Mouse (Mus musculus) heart, postnatal 4 days (tissue): Measurements from ENCODE around the gene Trpm3. TPM values are rescaled to one million over a fixed set of nuclear protein-coding genes. Genes with fewer than 3 reads are reported as not detected.
"Not testable (repeated sequence)": the region's sequence is repeated elsewhere in the genome, so short reads cannot be mapped to it uniquely, and the experiment has no call there.

Experiments used
- DNase-seq: peaks from one replicate; pipeline ENCODE4 v3.0.0; 2021
- total RNA-seq, 2 experiments: library from RNA; stranded (reverse); gene quantifications; 2 replicates each; pipeline ENCODE4 v1.2.3; 2021

The Trpm3 gene
- total RNA-seq, 2 experiments from 2014 or later, result 1.3 to 1.4 TPM

- DNase-seq, result no peak
These were observed 855.7 kb downstream of the Trpm3 start for GRCm38 (mm10) chr19:22994531-22994930.

- no peak for DNase-seq
These were observed 861.4 kb downstream of the Trpm3 start for GRCm38 (mm10) chr19:23000293-23000692.

- no peak for DNase-seq
These were observed 865.0 kb downstream of the Trpm3 start for GRCm38 (mm10) chr19:23003861-23004260.

GRCm38 (mm10) chr19:23005851-23006250 lies 867.0 kb downstream of the Trpm3 start:
- no peak for DNase-seq

- DNase-seq, result peak; percentile 69
These were observed 867.8 kb downstream of the Trpm3 start for GRCm38 (mm10) chr19:23006517-23007273.

GRCm38 (mm10) chr19:23013695-23014094 lies 874.8 kb downstream of the Trpm3 start:
- DNase-seq, result no peak

- DNase-seq, result peak; percentile 65
These were observed 876.7 kb downstream of the Trpm3 start for GRCm38 (mm10) chr19:23015516-23015915.

GRCm38 (mm10) chr19:23018186-23018727 lies 879.4 kb downstream of the Trpm3 start:
- no peak for DNase-seq

GRCm38 (mm10) chr19:23022902-23023301 lies 884.1 kb downstream of the Trpm3 start:
- no peak for DNase-seq

GRCm38 (mm10) chr19:23023316-23023960 lies 884.6 kb downstream of the Trpm3 start:
- DNase-seq, result no peak

- DNase-seq, result no peak
These were observed 886.0 kb downstream of the Trpm3 start for GRCm38 (mm10) chr19:23024821-23025220.

- peak; percentile 50 for DNase-seq
These were observed 887.6 kb downstream of the Trpm3 start for GRCm38 (mm10) chr19:23026427-23026826.

- DNase-seq, result no peak
These were observed 889.4 kb downstream of the Trpm3 start for GRCm38 (mm10) chr19:23028283-23028682.

- not testable (repeated sequence) for DNase-seq
These were observed 894.5 kb downstream of the Trpm3 start for GRCm38 (mm10) chr19:23033343-23033742.

GRCm38 (mm10) chr19:23034117-23034516 lies 895.3 kb downstream of the Trpm3 start:
- DNase-seq, result no peak

GRCm38 (mm10) chr19:23034933-23035332 lies 896.1 kb downstream of the Trpm3 start:
- peak; percentile 91 for DNase-seq

- no peak for DNase-seq
These were observed 896.9 kb downstream of the Trpm3 start for GRCm38 (mm10) chr19:23035786-23036185.

- DNase-seq, result no peak
These were observed 898.1 kb downstream of the Trpm3 start for GRCm38 (mm10) chr19:23036782-23037477.

GRCm38 (mm10) chr19:23037499-23037898 lies 898.7 kb downstream of the Trpm3 start:
- DNase-seq, result no peak

GRCm38 (mm10) chr19:23038321-23038720 lies 899.5 kb downstream of the Trpm3 start:
- no peak for DNase-seq

- no peak for DNase-seq
These were observed 902.8 kb downstream of the Trpm3 start for GRCm38 (mm10) chr19:23041483-23042167.

GRCm38 (mm10) chr19:23042168-23042733 lies 903.4 kb downstream of the Trpm3 start:
- DNase-seq, result no peak
